Mouse (Mus musculus) 416B (cell line): Measurements from ENCODE around the gene Gm45717.
A peak's percentile ranks its signal among the peaks of the same experiment; 100 is the strongest.

ENCODE experiments used
- DNase-seq: peaks from one replicate; pipeline ENCODE4 v3.0.0; 2011; ENCODE audit warnings: low read depth

Gm45717 gene

GRCm38 (mm10) chr7:140905642-140906081 is 50.1 kb downstream of the Gm45717 start:
- no peak for DNase-seq

- DNase-seq: peak; percentile 69
Observed at GRCm38 (mm10) chr7:140903212-140903611, 52.5 kb downstream of the Gm45717 start.

GRCm38 (mm10) chr7:140902036-140902875 is 53.5 kb downstream of the Gm45717 start:
- DNase-seq: no peak

GRCm38 (mm10) chr7:140900220-140900619 is 55.5 kb downstream of the Gm45717 start, which contains the start of gene Cox8b:
Gene Cox8b, minus strand, starts transcription at chr7:140900446.
- no peak for DNase-seq
